Mouse (Mus musculus): ENCODE data around the gene 6430550D23Rik. TPM values are rescaled to one million over a fixed set of nuclear protein-coding genes. Genes with fewer than 3 reads are reported as not detected.

6430550D23Rik gene
- polyA plus RNA-seq, 1 experiment from 2014 or later = 1.7 TPM

- 87% methylated on average over 3 of the region's 3 CpGs for WGBS
- H3K36me3 ChIP-seq (ENCODE audit: control insufficient read depth, insufficient read depth, low read length) = peaks cover 64% of the 10 kb centered on the region
- no peak overlapping the region for H3K4me2 ChIP-seq (ENCODE audit: low read length)
- no peaks in the 10 kb centered on the region for H3K9me3 ChIP-seq (ENCODE audit: control insufficient read depth, low read length)
- H3K4me1 ChIP-seq (ENCODE audit: control insufficient read depth in 2 of 2, insufficient read depth in 2 of 2, low read length in 2 of 2) = no peaks in the 10 kb centered on the region
- no peak overlapping the region for H3K4me3 ChIP-seq (ENCODE audit: control insufficient read depth in 1 of 2, insufficient read depth in 1 of 2, low read depth in 1 of 2, low read length in 2 of 2)
- no peak overlapping the region for H3K9ac ChIP-seq (ENCODE audit: low read length)
- H3K27ac ChIP-seq (replicated peaks in 1 of 2; ENCODE audit: control insufficient read depth in 1 of 2, insufficient read depth in 1 of 2, low read depth in 2 of 2, low read length in 2 of 2) = no peak overlapping the region
- no peaks in the 10 kb centered on the region for H3K27me3 ChIP-seq (ENCODE audit: control insufficient read depth, insufficient read depth, low read length)
- no peak for ATAC-seq (ENCODE audit: insufficient number of reproducible peaks, insufficient read depth, low FRiP score, low read depth)
These were observed 10.3 kb upstream of the 6430550D23Rik start for GRCm38 (mm10) chr2:156018106-156018505.

GRCm38 (mm10) chr2:156005393-156005792, 2.4 kb downstream of the 6430550D23Rik start:
- Histone ChIP-seq H3K9ac (ENCODE audit: low read length) (no peak overlapping the region), H3K4me3 (ENCODE audit: control insufficient read depth in 1 of 2, insufficient read depth in 1 of 2, low read depth in 1 of 2, low read length in 2 of 2) (no peak overlapping the region), H3K36me3 (ENCODE audit: control insufficient read depth, insufficient read depth, low read length) (peaks cover 10% of the 10 kb centered on the region), H3K4me1 (ENCODE audit: control insufficient read depth in 2 of 2, insufficient read depth in 2 of 2, low read length in 2 of 2) (peaks cover 5 to 8% of the 10 kb centered on the region in 2 experiments; a peak in 2 of 4 replicates), H3K27me3 (ENCODE audit: control insufficient read depth, insufficient read depth, low read length) (no peaks in the 10 kb centered on the region), H3K4me2 (ENCODE audit: low read length) (no peak overlapping the region), H3K9me3 (ENCODE audit: control insufficient read depth, low read length) (no peaks in the 10 kb centered on the region), H3K27ac (replicated peaks in 1 of 2; ENCODE audit: control insufficient read depth in 1 of 2, insufficient read depth in 1 of 2, low read depth in 2 of 2, low read length in 2 of 2) (no peak overlapping the region)
- no peak for ATAC-seq (ENCODE audit: insufficient number of reproducible peaks, insufficient read depth, low FRiP score, low read depth)
- 87% methylated on average over 4 of the region's 4 CpGs for WGBS

GRCm38 (mm10) chr2:155991863-155992321, 15.9 kb downstream of the 6430550D23Rik start:
- Histone ChIP-seq H3K36me3 (ENCODE audit: control insufficient read depth, insufficient read depth, low read length) (peaks cover 99% of the 10 kb centered on the region), H3K27me3 (ENCODE audit: control insufficient read depth, insufficient read depth, low read length) (no peaks in the 10 kb centered on the region), H3K4me1 (ENCODE audit: control insufficient read depth in 2 of 2, insufficient read depth in 2 of 2, low read length in 2 of 2) (peaks cover 4 to 11% of the 10 kb centered on the region in 2 experiments; a peak in 3 of 4 replicates), H3K27ac (replicated peaks in 1 of 2; ENCODE audit: control insufficient read depth in 1 of 2, insufficient read depth in 1 of 2, low read depth in 2 of 2, low read length in 2 of 2) (peak overlapping the region; percentile 17 to 28; a peak in 2 of 4 replicates), H3K4me2 (ENCODE audit: low read length) (no peak overlapping the region), H3K4me3 (ENCODE audit: control insufficient read depth in 1 of 2, insufficient read depth in 1 of 2, low read depth in 1 of 2, low read length in 2 of 2) (no peak overlapping the region), H3K9me3 (ENCODE audit: control insufficient read depth, low read length) (no peaks in the 10 kb centered on the region), H3K9ac (ENCODE audit: low read length) (0 out of 2 replicates have a peak overlapping the region, but pooled peaks have one; percentile 8)
- 60% methylated on average over 14 of the region's 14 CpGs for WGBS
- ATAC-seq (ENCODE audit: insufficient number of reproducible peaks, insufficient read depth, low FRiP score, low read depth) = no peak

- no peak overlapping the region for H3K9ac ChIP-seq (ENCODE audit: low read length)
- H3K4me2 ChIP-seq (ENCODE audit: low read length) = no peak overlapping the region
- H3K9me3 ChIP-seq (ENCODE audit: control insufficient read depth, low read length) = no peaks in the 10 kb centered on the region
- no peak overlapping the region for H3K4me3 ChIP-seq (ENCODE audit: control insufficient read depth in 1 of 2, insufficient read depth in 1 of 2, low read depth in 1 of 2, low read length in 2 of 2)
- peaks cover 99% of the 10 kb centered on the region for H3K36me3 ChIP-seq (ENCODE audit: control insufficient read depth, insufficient read depth, low read length)
- no peaks in the 10 kb centered on the region for H3K27me3 ChIP-seq (ENCODE audit: control insufficient read depth, insufficient read depth, low read length)
- H3K4me1 ChIP-seq (ENCODE audit: control insufficient read depth in 2 of 2, insufficient read depth in 2 of 2, low read length in 2 of 2) = peaks cover 4 to 11% of the 10 kb centered on the region in 2 experiments; a peak in 3 of 4 replicates
- 70% methylated on average over 10 of the region's 10 CpGs for WGBS
- no peak for ATAC-seq (ENCODE audit: insufficient number of reproducible peaks, insufficient read depth, low FRiP score, low read depth)
- peak overlapping the region in 1 of 2 experiments; percentile 28; a peak in 1 of 4 replicates for H3K27ac ChIP-seq (replicated peaks in 1 of 2; ENCODE audit: control insufficient read depth in 1 of 2, insufficient read depth in 1 of 2, low read depth in 2 of 2, low read length in 2 of 2)
These were observed 16.6 kb downstream of the 6430550D23Rik start for GRCm38 (mm10) chr2:155991151-155991550.

- Histone ChIP-seq H3K9me3 (ENCODE audit: control insufficient read depth, low read length) (no peaks in the 10 kb centered on the region), H3K4me3 (ENCODE audit: control insufficient read depth in 1 of 2, insufficient read depth in 1 of 2, low read depth in 1 of 2, low read length in 2 of 2) (no peak overlapping the region), H3K9ac (ENCODE audit: low read length) (peak overlapping the region; percentile 16; the same call in 1 of the 2 replicates), H3K27ac (replicated peaks in 1 of 2; ENCODE audit: control insufficient read depth in 1 of 2, insufficient read depth in 1 of 2, low read depth in 2 of 2, low read length in 2 of 2) (no peak overlapping the region), H3K36me3 (ENCODE audit: control insufficient read depth, insufficient read depth, low read length) (peaks cover 99% of the 10 kb centered on the region), H3K27me3 (ENCODE audit: control insufficient read depth, insufficient read depth, low read length) (no peaks in the 10 kb centered on the region), H3K4me2 (ENCODE audit: low read length) (no peak overlapping the region), H3K4me1 (ENCODE audit: control insufficient read depth in 2 of 2, insufficient read depth in 2 of 2, low read length in 2 of 2) (peaks cover 4 to 11% of the 10 kb centered on the region in 2 experiments; a peak in 3 of 4 replicates)
- 29% methylated on average over 4 of the region's 4 CpGs for WGBS
- no peak for ATAC-seq (ENCODE audit: insufficient number of reproducible peaks, insufficient read depth, low FRiP score, low read depth)
These were observed 18.7 kb downstream of the 6430550D23Rik start for GRCm38 (mm10) chr2:155989085-155989484.

GRCm38 (mm10) chr2:155987131-155987530, 20.6 kb downstream of the 6430550D23Rik start:
- ATAC-seq (ENCODE audit: insufficient number of reproducible peaks, insufficient read depth, low FRiP score, low read depth) = no peak
- H3K9me3 ChIP-seq (ENCODE audit: control insufficient read depth, low read length) = no peaks in the 10 kb centered on the region
- H3K9ac ChIP-seq (ENCODE audit: low read length) = no peak overlapping the region
- H3K4me3 ChIP-seq (ENCODE audit: control insufficient read depth in 1 of 2, insufficient read depth in 1 of 2, low read depth in 1 of 2, low read length in 2 of 2) = no peak overlapping the region
- 95% methylated on average over 6 of the region's 6 CpGs for WGBS
- peaks cover 99% of the 10 kb centered on the region for H3K36me3 ChIP-seq (ENCODE audit: control insufficient read depth, insufficient read depth, low read length)
- H3K4me1 ChIP-seq (ENCODE audit: control insufficient read depth in 2 of 2, insufficient read depth in 2 of 2, low read length in 2 of 2) = peaks cover 3 to 9% of the 10 kb centered on the region in 2 experiments; a peak in 3 of 4 replicates
- H3K27ac ChIP-seq (replicated peaks in 1 of 2; ENCODE audit: control insufficient read depth in 1 of 2, insufficient read depth in 1 of 2, low read depth in 2 of 2, low read length in 2 of 2) = no peak overlapping the region
- H3K27me3 ChIP-seq (ENCODE audit: control insufficient read depth, insufficient read depth, low read length) = no peaks in the 10 kb centered on the region
- H3K4me2 ChIP-seq (ENCODE audit: low read length) = no peak overlapping the region

- no peak for ATAC-seq (ENCODE audit: insufficient number of reproducible peaks, insufficient read depth, low FRiP score, low read depth)
- Histone ChIP-seq H3K4me3 (ENCODE audit: control insufficient read depth in 1 of 2, insufficient read depth in 1 of 2, low read depth in 1 of 2, low read length in 2 of 2) (no peak overlapping the region), H3K9ac (ENCODE audit: low read length) (no peak overlapping the region), H3K4me1 (ENCODE audit: control insufficient read depth in 2 of 2, insufficient read depth in 2 of 2, low read length in 2 of 2) (peaks cover 2 to 7% of the 10 kb centered on the region in 2 experiments; a peak in 2 of 4 replicates), H3K27me3 (ENCODE audit: control insufficient read depth, insufficient read depth, low read length) (no peaks in the 10 kb centered on the region), H3K36me3 (ENCODE audit: control insufficient read depth, insufficient read depth, low read length) (peaks cover 99% of the 10 kb centered on the region), H3K4me2 (ENCODE audit: low read length) (no peak overlapping the region), H3K9me3 (ENCODE audit: control insufficient read depth, low read length) (no peaks in the 10 kb centered on the region), H3K27ac (replicated peaks in 1 of 2; ENCODE audit: control insufficient read depth in 1 of 2, insufficient read depth in 1 of 2, low read depth in 2 of 2, low read length in 2 of 2) (no peak overlapping the region)
- 89% methylated on average over 7 of the region's 7 CpGs for WGBS
These were observed 22.0 kb downstream of the 6430550D23Rik start for GRCm38 (mm10) chr2:155985776-155986175.

Data from heart, embryonic 14.5 days (tissue).